ENCODE assay signal across 8 mouse cellular contexts in the genomic region with DNA sequence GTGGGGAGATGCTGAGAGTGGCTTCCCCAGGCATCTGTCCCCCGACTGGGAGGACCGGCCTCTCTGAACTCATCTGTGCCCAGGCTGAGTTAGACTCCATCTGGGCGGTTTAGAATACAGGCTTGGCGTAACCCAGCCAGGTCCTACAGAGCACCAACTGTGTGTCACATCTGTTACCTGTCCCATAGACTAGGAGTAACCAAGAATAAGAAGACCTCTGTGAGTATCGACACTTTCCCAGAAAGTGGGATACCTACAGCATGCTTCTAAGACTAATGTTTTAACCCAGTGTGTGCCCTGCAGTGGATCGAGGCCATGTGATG.
DNase-seq lines count a peak whose midpoint lies in the region; ATAC-seq and TF ChIP-seq lines count a peak whose summit lies in the region.
"Had no signal": no experiment of that assay in that cellular context is flagged by ENCODE, and none has a peak within 500 bp of the region (broad histone marks: within the 10 kb centered on the region; RNA-seq: fewer than 3 reads in every experiment).

No protein-coding gene starts in this region.

- H3K9ac ChIP-seq in heart, embryonic 15.5 days, result no peak overlapping the region
- no peak overlapping the region for H3K9ac ChIP-seq in heart, adult 2 months (ENCODE audit: low read depth, low read length)
- no peak overlapping the region for H3K9ac ChIP-seq in embryonic facial prominence, embryonic 13.5 days
- H3K9ac ChIP-seq in hindbrain, embryonic 11.5 days (ENCODE audit: low read depth, low read length), result peak overlapping the region; percentile 41; the same call in 1 of the 2 replicates
- H3K9ac ChIP-seq in midbrain, embryonic 15.5 days, result no peak overlapping the region
- H3K9ac ChIP-seq: liver, postnatal 0 days had no signal

- DNase-seq in heart, adult 2 months, result no peak
- DNase-seq in hindbrain, embryonic 11.5 days (ENCODE audit: low spot score), result no peak
- no peak for DNase-seq in retina, embryonic 14.5 days (ENCODE audit: low spot score)
- no peak for DNase-seq in B cell, adult 2 months
- DNase-seq: liver, postnatal 0 days had no signal

- peaks cover 61% of the 10 kb centered on the region for H3K27me3 ChIP-seq in heart, embryonic 15.5 days
- H3K27me3 ChIP-seq in heart, adult 2 months (ENCODE audit: control insufficient read depth, insufficient read depth, low read length), result peaks cover 3% of the 10 kb centered on the region; the same call in 1 of the 2 replicates
- H3K27me3 ChIP-seq in embryonic facial prominence, embryonic 13.5 days, result peaks cover 67% of the 10 kb centered on the region
- H3K27me3 ChIP-seq in hindbrain, embryonic 11.5 days (ENCODE audit: control insufficient read depth, insufficient read depth, low read length), result peaks cover 18% of the 10 kb centered on the region
- H3K27me3 ChIP-seq in midbrain, embryonic 15.5 days (replicated peaks), result peaks cover 5% of the 10 kb centered on the region; the same call in 1 of the 2 replicates

- H3K27ac ChIP-seq in heart, embryonic 15.5 days, result no peak overlapping the region
- no peak overlapping the region for H3K27ac ChIP-seq in heart, adult 2 months
- H3K27ac ChIP-seq in embryonic facial prominence, embryonic 13.5 days, result no peak overlapping the region
- no peak overlapping the region for H3K27ac ChIP-seq in hindbrain, embryonic 11.5 days (ENCODE audit: low read depth, low read length)
- H3K27ac ChIP-seq in midbrain, embryonic 15.5 days, result peak overlapping the region; percentile 68

- ATAC-seq in heart, embryonic 15.5 days (replicated peaks; ENCODE audit: insufficient number of reproducible peaks, insufficient read depth, low FRiP score, low read depth), result no peak
- no peak for ATAC-seq in embryonic facial prominence, embryonic 13.5 days (ENCODE audit: insufficient number of reproducible peaks, insufficient read depth, low FRiP score, low TSS enrichment, low read depth)
- no peak for ATAC-seq in hindbrain, embryonic 11.5 days (ENCODE audit: low FRiP score)
- ATAC-seq in midbrain, embryonic 15.5 days (replicated peaks), result no peak
- ATAC-seq: liver, postnatal 0 days had no signal

- H3K9me3 ChIP-seq in heart, embryonic 15.5 days (replicated peaks), result no peaks in the 10 kb centered on the region
- peaks cover 5% of the 10 kb centered on the region for H3K9me3 ChIP-seq in embryonic facial prominence, embryonic 13.5 days
- no peaks in the 10 kb centered on the region for H3K9me3 ChIP-seq in hindbrain, embryonic 11.5 days (ENCODE audit: control insufficient read depth, low read length)
- H3K9me3 ChIP-seq in midbrain, embryonic 15.5 days, result no peaks in the 10 kb centered on the region

- 42% methylated on average over 6 of the region's 6 CpGs for WGBS in heart, embryonic 15.5 days
- 46% methylated on average over 6 of the region's 6 CpGs for WGBS in heart, adult 2 months
- 47% methylated on average over 6 of the region's 6 CpGs for WGBS in embryonic facial prominence, embryonic 13.5 days
- WGBS in hindbrain, embryonic 11.5 days, result 43% methylated on average over 6 of the region's 6 CpGs
- 41% methylated on average over 6 of the region's 6 CpGs for WGBS in midbrain, embryonic 15.5 days

- no peaks in the 10 kb centered on the region for H3K79me2 ChIP-seq in heart, adult 2 months (replicated peaks; ENCODE audit: control insufficient read depth, insufficient read depth, low read length)

- no peak overlapping the region; the same call in 1 of the 2 replicates for H3K4me3 ChIP-seq in heart, embryonic 15.5 days
- no peak overlapping the region for H3K4me3 ChIP-seq in heart, adult 2 months
- H3K4me3 ChIP-seq in embryonic facial prominence, embryonic 13.5 days, result 0 out of 2 replicates have a peak overlapping the region, but pooled peaks have one; percentile 18
- 0 out of 2 replicates have a peak overlapping the region, but pooled peaks have one; percentile 16 for H3K4me3 ChIP-seq in hindbrain, embryonic 11.5 days (ENCODE audit: low read depth, low read length)
- H3K4me3 ChIP-seq in midbrain, embryonic 15.5 days, result peak overlapping the region; percentile 10; the same call in 1 of the 2 replicates

- TF ChIP-seq POLR2A in heart, adult 2 months (IDR thresholded peaks at IDR 0.05; ENCODE audit: insufficient read depth, low read depth, low read length), result no peak

- intact Hi-C loops in heart, adult 2 months (cut with DNase I), result no loop called here

- no peak for TF ChIP-seq EP300 in heart, adult 2 months (IDR thresholded peaks at IDR 0.05; ENCODE audit: insufficient read depth, low read depth, low read length)

- peak overlapping the region; percentile 59 for H3K4me2 ChIP-seq in heart, embryonic 15.5 days
- peak overlapping the region; percentile 46 for H3K4me2 ChIP-seq in embryonic facial prominence, embryonic 13.5 days
- peak overlapping the region; percentile 39 for H3K4me2 ChIP-seq in hindbrain, embryonic 11.5 days (replicated peaks; ENCODE audit: low read depth, low read length)
- peak overlapping the region; percentile 43 for H3K4me2 ChIP-seq in midbrain, embryonic 15.5 days

- TF ChIP-seq CTCF in heart, adult 2 months (IDR thresholded peaks at IDR 0.05), result no peak

- no peaks in the 10 kb centered on the region for H3K36me3 ChIP-seq in heart, embryonic 15.5 days
- H3K36me3 ChIP-seq in heart, adult 2 months (ENCODE audit: control insufficient read depth, insufficient read depth, low read length), result no peaks in the 10 kb centered on the region
- no peaks in the 10 kb centered on the region for H3K36me3 ChIP-seq in embryonic facial prominence, embryonic 13.5 days
- no peaks in the 10 kb centered on the region for H3K36me3 ChIP-seq in hindbrain, embryonic 11.5 days (ENCODE audit: control insufficient read depth, insufficient read depth, low read length)
- no peaks in the 10 kb centered on the region for H3K36me3 ChIP-seq in midbrain, embryonic 15.5 days (replicated peaks)

- peaks cover 10% of the 10 kb centered on the region; the same call in 1 of the 2 replicates for H3K4me1 ChIP-seq in heart, embryonic 15.5 days (replicated peaks)
- no peaks in the 10 kb centered on the region for H3K4me1 ChIP-seq in heart, adult 2 months (ENCODE audit: control insufficient read depth, insufficient read depth, low read length)
- H3K4me1 ChIP-seq in embryonic facial prominence, embryonic 13.5 days, result peaks cover 20% of the 10 kb centered on the region
- peaks cover 10% of the 10 kb centered on the region for H3K4me1 ChIP-seq in hindbrain, embryonic 11.5 days (replicated peaks; ENCODE audit: control insufficient read depth, insufficient read depth, low read length)
- H3K4me1 ChIP-seq in midbrain, embryonic 15.5 days, result peaks cover 32% of the 10 kb centered on the region

Comparison
In these comparisons a context has a peak if more than half of its experiments do, and no peak if none do; other contexts are left out.
1. H3K4me3 ChIP-seq: peak in embryonic facial prominence, embryonic 13.5 days (single experiment), hindbrain, embryonic 11.5 days (single experiment) and midbrain, embryonic 15.5 days (single experiment); none in heart, embryonic 15.5 days (single experiment) and heart, adult 2 months (single experiment).
2. Peak in every context shown above with its lines, with median percentiles within 50 percentile points of each other: H3K4me2 ChIP-seq.